Mouse (Mus musculus): ENCODE results near the gene Caskin1.

Gene Caskin1

DNA sequence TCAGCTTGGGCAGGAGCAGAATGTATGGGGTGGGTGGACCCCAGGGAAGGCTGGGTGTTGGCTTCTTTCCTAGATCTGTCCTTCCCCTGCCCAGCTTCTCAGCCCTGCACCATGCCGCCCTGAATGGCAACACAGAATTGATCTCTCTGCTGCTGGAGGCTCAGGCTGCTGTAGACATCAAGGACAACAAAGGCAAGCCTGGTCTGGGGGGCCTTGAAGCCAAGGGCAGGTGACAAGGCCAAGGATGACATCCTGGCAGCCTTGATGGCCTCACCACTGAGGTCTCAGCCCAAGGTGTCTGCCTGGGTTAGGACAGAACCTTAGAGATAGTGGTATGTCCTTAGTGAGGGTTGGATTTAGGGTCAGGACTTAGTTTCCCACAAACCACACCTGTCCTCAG is 7.6 kb downstream of the Caskin1 start:
- DNase-seq, result no peak

DNA sequence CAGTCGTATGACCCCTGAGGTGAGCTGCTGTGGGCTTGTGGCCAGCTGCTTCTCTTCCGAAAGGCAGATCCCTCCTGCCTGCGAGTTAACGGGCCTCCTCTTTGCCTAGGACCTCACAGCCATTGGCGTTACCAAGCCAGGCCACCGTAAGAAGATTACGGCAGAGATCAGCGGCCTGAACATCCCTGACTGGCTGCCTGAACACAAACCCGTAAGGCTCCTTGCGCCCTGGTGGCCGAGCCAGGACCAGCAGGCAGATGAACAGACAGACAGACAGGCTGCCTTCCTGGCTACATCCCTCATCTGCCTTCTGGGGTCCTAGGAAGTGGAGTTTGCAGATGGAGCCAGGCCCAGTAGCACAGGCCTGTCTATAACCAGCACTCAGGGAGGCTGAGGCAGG is 13.8 kb downstream of the Caskin1 start:
- DNase-seq, result no peak

DNA sequence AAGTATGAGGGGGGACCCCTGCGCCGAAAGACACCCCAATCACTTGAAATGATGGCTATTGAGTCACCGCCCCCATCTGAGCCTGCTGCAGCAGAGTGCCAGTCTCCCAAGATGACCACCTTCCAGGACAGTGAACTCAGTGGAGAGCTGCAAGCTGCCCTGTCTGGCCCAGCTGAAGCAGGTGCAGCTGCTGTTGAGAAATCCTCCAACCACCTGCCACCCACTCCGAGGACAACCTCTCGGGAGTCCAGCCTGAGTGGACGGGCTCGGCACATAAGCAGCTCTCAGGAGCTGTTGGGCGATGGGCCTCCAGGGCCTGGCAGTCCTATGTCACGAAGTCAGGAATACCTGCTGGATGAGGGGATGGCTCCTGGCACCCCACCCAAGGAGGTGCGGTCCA is 15.7 kb downstream of the Caskin1 start:
- DNase-seq, result no peak

DNA sequence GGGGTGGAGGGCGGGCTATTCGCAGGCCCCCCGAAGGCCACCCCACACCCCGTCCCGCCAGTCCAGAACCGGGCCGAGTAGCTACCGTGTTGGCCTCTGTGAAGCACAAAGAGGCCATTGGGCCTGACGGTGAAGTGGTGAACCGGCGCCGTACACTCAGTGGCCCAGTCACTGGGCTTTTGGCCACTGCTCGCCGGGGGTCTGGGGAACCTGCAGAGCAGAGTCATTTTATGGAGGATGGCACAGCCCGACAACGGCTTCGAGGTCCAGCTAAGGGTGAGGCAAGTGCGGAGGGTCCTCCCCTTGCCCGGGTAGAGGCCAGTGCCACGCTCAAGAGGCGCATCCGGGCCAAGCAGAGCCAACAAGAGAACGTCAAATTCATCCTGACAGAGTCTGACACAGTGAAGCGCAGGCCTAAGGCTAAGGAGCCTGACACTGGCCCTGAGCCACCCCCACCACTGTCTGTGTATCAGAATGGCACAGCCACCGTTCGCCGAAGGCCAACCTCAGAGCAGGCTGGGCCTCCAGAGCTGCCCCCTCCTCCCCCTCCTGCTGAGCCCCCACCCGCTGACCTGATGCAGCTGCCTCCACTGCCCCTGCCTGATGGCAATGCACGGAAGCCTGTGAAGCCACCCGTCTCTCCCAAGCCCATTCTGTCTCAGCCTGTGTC is 17.0 kb downstream of the Caskin1 start:
- DNase-seq, result no peak

DNA sequence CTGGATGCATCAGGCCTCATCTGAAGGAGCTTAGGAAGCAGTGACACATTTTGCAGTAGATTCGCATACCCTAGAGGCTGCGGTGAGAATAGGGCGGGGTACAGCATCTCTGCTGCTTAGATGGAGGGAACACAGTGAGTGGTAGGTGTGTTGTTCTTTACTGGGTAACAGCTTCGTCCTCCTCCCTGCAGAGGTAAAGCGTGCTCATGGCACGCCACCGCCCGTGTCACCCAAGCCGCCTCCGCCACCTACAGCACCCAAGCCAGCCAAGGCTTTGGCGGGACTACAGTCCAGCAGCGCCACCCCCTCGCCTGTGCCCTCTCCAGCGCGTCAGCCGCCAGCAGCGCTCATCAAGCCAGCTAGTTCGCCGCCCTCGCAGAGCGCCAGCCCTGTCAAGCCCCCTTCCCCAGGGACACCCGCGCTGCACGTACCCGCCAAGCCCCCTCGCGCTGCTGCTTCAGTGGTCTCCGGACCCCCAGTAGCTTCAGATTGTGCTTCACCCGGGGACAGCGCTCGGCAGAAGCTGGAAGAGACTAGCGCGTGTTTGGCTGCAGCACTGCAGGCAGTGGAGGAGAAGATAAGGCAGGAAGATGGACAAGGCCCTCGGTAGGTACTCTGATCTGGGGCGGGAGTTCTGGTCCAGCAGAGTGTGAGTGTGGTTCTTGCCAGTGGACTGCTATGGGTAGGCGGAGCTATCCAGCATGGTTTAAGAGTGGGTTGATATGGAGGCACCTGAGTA is 18.1 kb downstream of the Caskin1 start:
- peak; percentile 32 for DNase-seq

DNA sequence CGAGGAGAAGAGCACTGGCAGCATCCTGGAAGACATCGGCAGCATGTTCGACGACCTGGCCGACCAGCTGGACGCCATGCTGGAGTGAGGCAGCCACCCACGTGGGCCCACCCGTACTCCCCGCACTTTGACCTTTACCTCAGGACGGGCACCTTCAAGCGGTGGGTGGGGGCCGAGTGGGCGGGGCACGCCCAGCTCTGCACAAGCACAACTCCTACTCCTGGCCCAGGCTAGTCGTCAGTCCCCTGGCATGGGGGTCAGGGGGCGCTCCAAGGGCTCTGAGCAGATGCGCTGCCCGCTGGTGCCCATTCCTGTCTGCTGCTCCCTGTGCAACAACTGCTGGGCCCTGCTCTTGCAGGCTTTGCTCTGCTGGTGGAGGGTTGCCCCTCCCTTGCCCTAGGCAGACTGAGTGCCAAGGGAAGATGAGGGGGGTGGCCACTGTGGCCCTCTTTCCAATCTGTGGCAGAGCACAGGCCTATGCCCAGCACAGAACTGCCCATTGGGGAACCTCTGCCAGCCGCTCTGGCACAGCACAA is 18.8 kb downstream of the Caskin1 start:
- DNase-seq, result no peak

DNA sequence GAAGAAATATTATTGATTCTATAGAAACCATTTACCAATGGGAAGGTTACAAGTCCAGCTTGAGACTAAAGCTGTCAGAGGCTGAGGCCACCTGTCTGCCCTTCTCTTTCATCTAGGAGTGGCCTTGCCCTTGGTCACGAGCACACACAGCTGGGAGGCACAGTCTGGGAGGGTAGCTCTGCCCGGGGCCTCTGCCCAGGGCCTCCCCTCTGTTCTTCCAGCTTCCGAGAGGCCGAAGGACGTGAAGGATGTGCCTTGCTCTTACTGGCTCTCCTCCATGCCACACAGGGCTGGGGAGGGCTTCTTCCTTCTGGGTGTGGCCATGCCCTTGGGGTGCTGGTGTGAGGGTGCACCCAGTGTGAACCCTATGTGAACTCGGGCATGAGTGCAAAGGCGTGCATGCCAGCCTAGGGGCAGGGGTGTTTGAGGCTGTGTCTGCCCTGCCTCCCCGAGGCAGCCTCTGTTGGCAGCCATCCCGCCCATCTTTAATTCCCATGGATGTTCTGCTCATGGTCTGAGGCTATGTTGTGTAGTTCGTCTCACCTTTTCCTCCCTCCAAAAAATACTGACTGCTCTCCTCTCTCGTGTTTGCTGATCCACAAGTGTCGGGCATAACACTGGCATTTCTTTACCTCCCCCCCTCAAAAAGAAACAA is 19.5 kb downstream of the Caskin1 start:
- no peak for DNase-seq

DNA sequence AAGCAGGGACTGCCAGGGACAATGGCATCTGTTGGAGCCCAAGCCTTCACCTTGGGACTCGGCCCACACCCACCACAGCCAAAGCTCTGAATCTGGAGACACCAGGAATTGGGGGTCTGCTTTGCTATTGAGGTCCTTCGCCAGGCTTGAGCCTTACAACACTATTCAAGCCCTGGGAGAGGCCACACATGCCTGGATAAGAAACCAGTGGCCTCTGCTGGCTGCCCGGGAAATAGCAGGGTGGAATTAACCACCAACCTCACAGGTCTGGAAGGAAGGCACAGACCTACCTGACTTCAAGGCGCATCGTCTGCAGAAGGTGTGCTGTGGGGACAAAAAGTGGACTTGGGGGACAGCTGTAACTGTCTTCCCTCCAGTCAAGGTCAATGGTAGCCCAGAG is 25.2 kb downstream of the Caskin1 start:
- DNase-seq, result peak; percentile 62

DNA sequence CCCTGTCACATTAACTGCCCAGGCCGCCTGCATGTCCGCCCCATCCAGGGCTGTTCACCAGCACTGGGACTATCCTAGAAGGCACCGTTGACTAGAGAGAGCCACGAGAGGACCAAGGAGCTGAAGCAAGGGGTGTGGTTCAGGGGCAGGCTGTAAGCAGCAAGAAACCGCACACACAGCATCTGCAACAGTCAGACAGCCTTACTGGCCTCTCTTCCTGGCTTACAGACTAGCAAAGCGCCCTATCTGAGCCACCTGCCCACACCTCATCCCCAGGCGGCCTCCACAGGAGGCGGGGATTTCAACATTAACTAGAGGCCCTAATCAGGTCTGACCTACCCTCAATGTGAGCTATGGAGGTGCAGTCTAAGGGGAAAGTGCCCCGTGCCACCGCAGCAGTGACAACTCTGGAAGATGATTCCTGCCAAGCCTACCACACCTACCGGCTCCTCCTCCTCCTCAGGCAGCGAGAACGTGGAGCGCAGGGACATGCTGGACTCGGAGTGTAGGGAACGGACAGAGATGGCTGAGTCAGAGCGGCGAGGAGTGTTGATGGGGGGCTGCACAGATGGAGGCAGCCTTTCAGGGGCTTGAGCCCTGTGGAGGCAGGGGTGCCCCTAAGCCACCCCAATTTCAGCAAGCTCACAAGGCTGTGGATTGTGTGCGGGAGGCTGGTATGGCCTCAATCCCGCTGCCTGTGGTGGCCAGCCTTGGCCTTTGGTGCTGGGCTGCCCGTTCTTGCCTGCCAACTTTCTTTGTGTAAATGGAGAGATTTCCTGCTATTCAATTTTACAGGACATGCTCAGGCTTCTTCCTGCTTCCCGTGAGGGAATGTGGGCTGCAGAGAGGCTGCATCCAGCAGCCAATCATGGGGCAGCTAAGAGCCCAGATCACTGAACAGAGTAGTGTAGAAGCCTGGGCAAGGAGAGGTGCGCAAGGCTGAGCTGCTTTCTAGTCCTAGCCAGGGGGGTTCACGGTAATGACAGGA is 26.2 kb downstream of the Caskin1 start:
- DNase-seq, result no peak

DNA sequence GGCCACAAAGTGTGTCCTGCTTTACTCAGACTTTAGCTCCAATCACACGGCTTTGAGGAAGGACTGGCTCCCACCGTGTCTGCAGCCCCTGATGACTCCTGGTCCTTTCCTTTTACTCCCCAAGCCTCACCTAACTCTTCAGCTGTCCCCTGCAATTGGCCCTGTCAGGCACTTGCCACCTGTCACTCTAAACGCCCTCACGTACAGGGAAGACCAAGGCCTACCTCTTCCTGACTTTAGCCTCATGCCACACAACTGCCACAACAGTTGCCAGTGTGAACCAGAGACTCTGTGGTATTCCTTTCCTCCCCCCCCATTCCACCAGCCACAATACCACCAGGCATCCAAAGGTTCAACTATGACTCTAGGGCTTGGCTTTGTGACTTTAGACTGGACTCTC is 32.0 kb downstream of the Caskin1 start:
- DNase-seq, result no peak

DNA sequence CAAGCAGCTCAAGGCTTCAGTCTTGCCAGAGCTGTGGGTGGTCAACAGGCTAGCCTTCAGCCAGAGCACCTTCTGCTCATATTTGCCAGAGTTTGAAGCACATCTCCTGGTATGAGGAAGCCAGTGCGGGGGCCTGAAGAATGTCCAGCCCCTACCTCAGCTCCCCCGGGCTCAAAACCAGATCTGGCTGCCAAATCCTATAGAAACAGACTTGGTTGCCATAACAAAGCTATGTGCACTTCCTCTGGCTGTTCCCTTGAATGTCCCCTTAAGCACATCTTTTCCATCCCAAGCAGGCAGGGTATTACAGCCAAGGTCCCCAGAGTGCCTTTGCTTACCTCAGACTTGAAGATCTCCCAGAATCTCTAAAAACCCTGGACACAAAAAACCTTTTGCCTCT is 36.3 kb downstream of the Caskin1 start:
- no peak for DNase-seq

DNA sequence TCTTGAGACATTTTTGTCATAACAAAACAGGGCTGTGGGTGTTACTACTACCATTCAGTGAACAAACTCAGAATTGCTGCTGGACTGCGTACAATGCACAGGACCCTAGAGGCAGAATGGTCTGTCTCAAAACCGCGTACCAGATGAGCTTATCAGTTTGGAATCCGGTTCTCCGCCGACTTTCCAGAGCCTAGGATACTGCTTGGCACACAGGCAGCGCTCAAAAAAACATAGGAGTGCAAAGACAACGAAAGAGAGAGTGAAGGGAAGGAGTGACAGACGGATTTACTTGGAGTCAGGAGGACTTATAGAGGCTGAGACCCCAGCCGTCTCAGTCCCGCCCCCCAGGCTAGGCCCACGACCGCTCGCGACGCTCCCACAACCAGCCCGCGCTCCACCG is 38.9 kb downstream of the Caskin1 start:
- peak; percentile 36 for DNase-seq

DNA sequence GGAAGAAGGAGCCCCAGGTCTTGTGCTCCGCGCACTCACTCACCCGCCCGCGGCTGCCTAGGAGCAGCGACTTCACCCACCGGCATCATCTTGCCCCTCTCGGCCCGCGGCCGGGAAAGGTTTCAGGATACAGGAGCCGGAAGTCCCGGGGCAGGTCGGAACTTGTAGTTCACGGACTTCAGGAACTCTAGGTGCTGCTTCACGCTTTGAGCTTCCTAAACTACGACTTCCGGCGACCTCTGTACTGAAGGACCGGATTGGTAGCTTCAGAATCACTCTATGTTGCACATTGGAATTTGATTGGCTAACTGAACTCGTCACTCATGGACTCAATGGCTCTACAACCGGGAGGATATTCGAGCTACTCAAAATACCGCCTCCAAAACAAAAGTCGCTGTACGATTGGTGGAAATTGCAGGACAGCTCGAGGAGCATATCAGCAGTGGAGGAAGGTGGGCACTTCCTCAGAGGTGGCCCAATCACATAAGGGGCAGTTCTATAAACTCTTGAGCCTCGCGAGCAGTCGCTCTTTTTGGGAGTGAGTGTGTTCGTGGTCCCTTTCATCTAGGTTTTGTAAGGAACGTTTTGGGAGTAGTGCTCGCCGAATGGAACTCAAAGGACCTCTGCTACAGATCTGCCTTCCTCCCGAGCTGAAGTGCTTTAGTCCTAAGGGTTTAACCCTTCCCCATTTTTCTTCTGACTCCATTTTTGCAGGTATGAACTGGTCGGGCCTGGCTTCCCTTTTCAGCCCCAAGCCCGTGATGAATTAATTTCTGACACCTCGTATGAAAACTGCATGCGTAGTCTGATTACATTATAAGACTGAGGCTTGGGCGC is 39.5 kb downstream of the Caskin1 start, which contains the start of gene Traf7:
Gene Traf7, minus strand, starts transcription at position 216 of the 837 bp plus-strand sequence.
- peak; percentile 97 for DNase-seq

DNA sequence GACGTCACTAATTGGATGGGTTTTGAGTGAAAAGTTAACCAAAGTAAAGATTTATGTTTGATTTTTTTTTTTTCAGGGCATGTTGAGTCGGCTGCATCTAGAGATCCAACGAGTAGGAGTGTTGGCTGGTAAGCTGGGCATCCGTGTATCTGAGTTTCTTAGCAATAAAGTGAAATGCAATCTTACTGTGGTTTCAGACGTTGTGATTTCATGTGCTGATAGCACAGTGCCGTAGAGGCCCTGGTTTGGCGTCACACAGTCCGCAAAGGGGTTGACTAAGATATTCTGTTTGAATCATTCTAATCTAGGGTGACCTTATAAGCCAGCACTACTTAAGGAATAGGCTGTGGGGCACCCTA is 40.1 kb downstream of the Caskin1 start:
- DNase-seq, result no peak

DNA sequence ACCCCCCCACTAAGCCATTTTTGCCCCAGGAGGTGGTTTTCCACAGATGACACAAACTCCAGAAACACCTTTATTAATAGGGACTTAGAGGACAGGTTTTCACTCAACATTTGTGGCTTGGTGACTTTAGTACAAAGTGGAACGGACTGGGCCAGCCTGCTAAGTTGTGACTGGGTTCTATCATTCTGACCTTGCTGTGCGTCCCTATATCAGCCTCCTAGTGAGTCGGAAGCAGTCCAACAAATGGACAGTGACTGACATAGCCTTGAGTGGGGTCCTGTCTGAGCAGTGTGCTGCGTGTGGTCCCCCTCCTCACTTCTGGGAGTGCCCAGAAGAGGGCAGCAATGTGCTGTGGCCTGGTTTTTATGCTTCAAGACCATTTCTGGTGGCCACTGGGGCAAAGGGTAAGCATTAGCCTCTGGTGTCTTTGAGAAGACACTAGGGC is 40.6 kb downstream of the Caskin1 start:
- DNase-seq, result peak; percentile 85

DNA sequence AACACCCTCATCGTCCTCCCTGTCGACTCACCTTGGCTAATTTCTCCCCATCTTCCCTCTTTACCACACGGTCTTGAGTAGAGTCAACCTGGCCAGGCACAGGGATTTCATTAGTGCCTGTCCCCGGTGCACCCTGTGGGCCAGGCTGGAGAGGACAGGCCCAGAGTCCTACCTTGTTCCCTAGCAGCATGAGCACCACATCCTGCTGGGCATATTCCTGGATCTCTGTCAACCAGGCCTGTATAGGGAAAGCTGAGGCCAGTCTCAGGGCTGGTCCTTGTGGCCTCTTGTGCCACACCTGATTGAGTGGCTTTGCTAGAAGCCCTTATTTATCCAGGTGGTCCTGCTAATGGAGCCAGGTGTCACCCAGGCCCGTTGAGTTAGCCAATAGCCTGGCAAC is 41.5 kb downstream of the Caskin1 start:
- DNase-seq, result no peak

DNA sequence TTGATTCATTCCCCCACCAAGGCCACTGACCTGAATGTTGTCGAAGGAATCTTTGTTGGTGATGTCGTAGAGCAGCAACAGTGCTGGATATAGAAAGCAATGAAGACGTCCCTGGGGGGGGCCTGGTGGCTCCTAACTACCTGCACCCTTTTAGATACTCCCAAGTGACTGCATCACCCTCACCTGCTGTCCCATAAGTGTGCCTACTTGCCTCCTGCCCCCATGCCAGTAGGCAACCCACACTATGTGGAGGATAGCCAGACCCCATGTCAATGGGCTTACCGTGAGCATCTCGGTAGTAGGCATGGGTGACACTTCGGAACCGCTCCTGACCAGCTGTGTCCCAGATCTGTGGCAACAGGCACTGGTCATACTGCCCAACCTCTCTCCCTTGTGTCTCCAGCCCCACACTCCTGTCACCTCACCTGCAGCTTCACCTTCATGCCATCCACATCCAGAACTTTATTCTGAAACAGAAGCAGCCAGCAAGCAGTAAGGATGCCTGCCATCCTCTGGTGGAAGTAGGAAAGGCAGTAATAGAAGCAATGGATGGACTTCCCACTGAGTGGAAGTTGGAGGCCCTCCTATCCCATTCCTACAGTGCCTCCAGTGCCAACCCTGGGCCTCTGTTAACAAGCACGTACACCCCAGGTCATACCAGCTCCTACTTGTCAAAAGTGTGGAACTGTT is 42.1 kb downstream of the Caskin1 start:
- no peak for DNase-seq

DNA sequence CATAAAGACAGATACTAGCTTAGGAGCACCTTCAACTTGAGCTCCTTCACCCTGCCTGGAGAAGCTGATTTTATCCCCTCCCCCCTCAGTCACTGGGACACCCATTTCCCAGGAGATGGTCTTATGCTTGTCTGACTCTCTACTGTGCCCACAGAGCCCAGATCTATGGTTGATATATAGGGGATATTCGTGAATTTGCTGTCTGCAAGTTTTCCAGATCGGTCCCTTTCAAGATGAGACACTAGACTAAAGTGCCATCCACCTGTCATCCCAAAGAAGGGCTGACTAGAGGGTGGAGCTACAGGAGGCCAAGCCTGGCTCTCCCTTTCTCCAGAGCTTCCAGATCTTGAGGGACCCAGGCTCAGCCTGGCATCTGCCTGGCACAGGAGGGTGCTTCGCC is 42.7 kb downstream of the Caskin1 start:
- DNase-seq, result no peak

DNA sequence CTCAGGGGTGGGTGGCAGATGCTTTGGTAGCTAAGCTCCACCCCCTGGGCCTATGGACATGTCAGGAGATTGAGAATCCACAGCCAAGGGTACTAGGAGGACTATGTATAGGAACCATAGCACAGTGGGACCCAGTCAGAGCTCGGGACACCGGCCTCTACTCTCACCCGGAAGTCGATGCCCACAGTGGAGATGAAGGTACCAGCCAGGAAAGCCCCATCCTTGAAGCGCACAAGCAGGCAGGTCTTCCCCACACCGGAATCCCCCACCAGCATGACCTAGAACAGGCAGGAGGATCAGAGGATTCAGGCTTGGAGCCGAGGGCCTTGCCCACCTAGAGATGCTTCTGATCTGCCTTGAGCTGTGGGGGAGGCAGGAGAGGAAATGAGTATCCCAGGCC is 43.6 kb downstream of the Caskin1 start:
- no peak for DNase-seq

DNA sequence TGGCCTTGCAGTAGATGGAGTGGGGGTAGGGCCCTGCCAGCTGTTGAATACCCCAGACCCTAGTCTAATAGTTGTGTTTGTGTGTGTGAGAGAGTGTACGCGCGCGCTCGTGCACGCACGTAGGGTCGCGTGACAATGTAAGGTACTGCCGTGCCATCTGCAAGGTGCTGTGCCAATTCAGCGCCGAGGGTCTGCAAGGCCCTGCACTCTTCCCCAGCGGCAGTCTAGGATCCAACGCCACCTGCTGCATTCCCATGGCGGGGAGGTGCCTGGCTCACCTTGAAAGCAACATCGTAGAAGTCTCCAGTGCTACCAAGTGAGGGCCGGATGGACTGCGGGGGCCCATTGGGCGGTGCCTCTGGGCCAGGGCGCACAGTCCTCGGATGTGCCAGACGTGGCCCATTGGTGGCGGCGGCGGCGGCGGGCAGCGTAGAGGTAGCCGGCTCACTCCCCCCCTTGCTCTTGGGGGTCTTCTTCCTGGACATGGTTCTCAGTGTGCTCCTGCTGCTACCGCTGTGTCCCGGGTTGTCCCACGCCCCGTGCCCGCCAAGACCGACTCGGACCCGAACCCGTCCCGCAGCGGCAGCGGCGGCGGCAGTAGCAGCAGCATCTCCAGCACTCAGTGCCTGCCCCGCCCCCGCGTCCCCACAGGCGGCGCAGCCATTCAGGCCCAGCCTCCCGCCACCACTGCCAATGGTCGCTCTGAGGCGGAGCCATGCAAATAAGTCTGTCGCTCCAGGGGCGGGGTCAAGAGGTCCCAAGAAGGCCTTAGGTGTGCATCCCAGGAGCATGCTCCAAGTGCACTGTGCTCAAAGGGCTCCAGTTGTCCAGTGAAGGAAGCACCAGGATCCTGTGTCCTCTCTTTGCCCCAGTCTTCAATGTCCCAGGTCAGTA is 44.9 kb downstream of the Caskin1 start:
- peak; percentile 93 for DNase-seq
